Mouse (Mus musculus): Measurements from ENCODE around the gene Aldh3b1. TPM values are rescaled to one million over a fixed set of nuclear protein-coding genes. Genes with fewer than 3 reads are reported as not detected.
A peak's percentile ranks its signal among the peaks of the same experiment; 100 is the strongest.
"Not testable (repeated sequence)": the region's sequence is repeated elsewhere in the genome, so short reads cannot be mapped to it uniquely, and the experiment has no call there.

Gene Aldh3b1
- polyA plus RNA-seq, 1 experiment from 2014 or later, result 1.5 TPM

DNA sequence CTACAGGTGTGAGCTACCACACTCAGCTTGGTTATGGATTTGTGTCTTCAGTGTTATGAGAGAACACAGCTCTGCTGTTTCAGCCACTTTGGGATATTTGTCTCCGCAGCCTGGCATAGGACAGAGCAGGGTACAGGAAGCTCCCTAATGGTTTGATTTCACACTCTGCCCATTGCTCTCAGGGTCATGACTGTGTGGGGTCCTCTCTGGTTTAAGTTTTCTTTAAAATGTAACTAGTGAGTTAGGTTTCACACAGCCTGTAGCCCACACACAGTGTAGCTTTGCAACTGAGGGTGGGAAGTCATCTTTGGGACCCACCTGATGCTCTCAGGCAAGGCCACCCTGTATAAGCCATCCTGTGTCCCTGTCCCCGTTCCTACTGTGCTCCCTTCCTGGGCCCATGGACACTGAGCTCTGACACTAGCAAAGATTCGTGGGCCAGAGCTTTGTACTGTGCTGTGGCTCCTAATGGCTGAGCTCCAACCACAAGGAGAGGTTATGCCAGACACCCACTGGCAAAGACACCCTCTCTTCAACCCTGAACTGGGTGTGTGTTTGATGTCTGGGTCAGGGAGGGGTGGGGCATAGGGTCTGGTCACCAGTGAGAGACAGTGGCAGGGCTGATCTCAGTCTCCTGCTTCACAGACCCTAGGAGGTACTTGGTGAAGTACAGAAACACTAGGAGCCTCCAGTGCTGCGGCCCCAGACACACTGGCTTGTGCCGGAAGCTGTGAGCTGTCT is 27.9 kb upstream of the Aldh3b1 start:
- not testable (repeated sequence) for H3K4me2 ChIP-seq (replicated peaks); H3K9ac ChIP-seq (replicated peaks); ATAC-seq (replicated peaks); H3K27ac ChIP-seq (replicated peaks); H3K4me1 ChIP-seq; H3K36me3 ChIP-seq; H3K9me3 ChIP-seq; H3K27me3 ChIP-seq; H3K4me3 ChIP-seq
- WGBS, result 78% methylated on average over 5 of the region's 5 CpGs

DNA sequence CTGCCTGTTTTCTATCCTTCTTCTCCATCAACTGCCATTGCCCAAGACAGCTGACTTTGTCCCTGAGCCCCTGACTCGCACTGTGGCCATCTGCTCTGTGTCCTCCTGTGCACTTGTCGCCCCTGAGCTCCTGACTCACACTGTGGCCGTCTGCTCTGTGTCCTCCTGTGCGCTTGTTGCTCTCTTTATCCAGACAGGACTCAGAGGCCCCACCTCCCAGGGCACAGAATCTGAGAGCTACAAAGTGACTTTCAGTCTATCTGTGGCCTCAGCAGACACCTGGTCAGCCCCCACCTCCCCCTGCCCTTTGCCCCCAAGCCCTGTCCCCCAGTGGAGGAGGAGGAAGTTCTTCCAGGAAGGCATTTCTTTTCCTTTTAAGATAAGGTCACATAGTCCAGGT is 26.2 kb upstream of the Aldh3b1 start:
- Histone ChIP-seq H3K9me3 (no peaks in the 10 kb centered on the region), H3K4me1 (no peaks in the 10 kb centered on the region; the same call in 1 of the 2 replicates), H3K27me3 (no peaks in the 10 kb centered on the region), H3K4me3 (no peak overlapping the region), H3K4me2 (replicated peaks) (no peak overlapping the region), H3K36me3 (no peaks in the 10 kb centered on the region), H3K27ac (replicated peaks) (no peak overlapping the region), H3K9ac (replicated peaks) (no peak overlapping the region)
- no peak for ATAC-seq (replicated peaks)
- 65% methylated on average over 4 of the region's 4 CpGs for WGBS

DNA sequence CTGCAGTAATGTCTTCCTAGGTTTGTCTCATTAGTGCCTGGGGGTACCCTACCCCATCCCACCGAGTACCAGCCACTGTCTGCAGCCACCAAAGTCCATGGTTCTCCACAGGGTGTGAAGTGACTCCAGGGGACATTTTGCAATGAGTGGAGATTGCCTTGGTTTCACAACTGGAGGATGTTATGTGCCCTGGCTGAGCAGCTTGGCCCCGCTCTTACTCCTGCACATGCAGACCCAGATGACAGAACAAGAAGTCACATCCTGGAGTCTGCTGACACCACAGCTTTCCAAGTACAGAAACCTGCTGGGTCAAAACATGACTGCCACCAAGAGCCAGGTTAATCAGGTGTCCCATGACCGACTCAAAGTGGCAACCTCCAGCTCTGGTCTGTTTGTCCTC is 25.4 kb upstream of the Aldh3b1 start:
- Histone ChIP-seq H3K9me3 (no peaks in the 10 kb centered on the region), H3K36me3 (no peaks in the 10 kb centered on the region), H3K4me3 (no peak overlapping the region), H3K4me2 (replicated peaks) (no peak overlapping the region), H3K9ac (replicated peaks) (no peak overlapping the region), H3K27ac (replicated peaks) (no peak overlapping the region), H3K27me3 (no peaks in the 10 kb centered on the region), H3K4me1 (no peaks in the 10 kb centered on the region; the same call in 1 of the 2 replicates)
- no peak for ATAC-seq (replicated peaks)
- WGBS, result 76% methylated on average over 3 of the region's 3 CpGs

DNA sequence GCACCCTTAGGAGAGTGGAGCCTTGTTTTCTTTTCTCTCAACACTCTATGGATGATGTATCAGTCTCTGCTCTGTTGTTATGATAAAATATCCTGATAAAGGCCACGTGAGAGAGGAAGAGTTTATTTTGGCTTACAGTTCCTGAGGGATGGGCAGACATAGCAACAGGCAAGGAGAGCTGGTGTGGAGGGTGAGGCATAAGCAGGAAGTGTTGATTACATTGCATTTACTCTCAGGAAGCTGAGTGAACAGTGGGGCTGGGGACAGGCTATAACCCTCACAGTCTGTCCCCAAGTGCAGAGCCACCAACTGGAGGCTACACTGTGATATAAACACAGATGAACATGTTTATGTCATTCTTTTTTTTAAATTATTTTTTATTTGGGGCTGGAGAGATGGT is 22.5 kb upstream of the Aldh3b1 start:
- 48% methylated on average over 1 of the region's 1 CpGs for WGBS
- Histone ChIP-seq H3K9me3 (no peaks in the 10 kb centered on the region), H3K36me3 (no peaks in the 10 kb centered on the region), H3K9ac (replicated peaks) (no peak overlapping the region), H3K27ac (replicated peaks) (no peak overlapping the region), H3K4me2 (replicated peaks) (no peak overlapping the region), H3K27me3 (no peaks in the 10 kb centered on the region), H3K4me3 (no peak overlapping the region), H3K4me1 (no peaks in the 10 kb centered on the region)
- no peak for ATAC-seq (replicated peaks)

DNA sequence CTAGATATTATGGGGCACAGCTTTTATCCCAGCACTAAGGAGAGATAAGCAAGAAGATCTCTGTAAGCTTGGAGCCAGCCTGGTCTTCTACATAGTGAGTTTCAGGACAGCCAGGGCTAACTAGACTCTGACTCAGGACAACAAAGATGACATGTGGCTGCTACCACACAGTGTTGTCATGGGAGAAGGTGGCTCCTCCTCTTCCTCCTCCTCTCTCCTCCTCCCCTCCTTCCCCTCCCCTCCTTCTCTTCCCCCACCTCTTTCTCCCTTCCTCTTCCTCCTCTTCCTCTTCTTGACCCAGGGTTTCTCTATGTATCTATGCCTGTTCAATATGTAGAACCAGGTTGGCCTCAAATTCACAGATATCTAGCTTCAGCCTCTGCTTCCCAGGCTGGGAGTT is 21.9 kb upstream of the Aldh3b1 start:
- ATAC-seq (replicated peaks), result no peak

DNA sequence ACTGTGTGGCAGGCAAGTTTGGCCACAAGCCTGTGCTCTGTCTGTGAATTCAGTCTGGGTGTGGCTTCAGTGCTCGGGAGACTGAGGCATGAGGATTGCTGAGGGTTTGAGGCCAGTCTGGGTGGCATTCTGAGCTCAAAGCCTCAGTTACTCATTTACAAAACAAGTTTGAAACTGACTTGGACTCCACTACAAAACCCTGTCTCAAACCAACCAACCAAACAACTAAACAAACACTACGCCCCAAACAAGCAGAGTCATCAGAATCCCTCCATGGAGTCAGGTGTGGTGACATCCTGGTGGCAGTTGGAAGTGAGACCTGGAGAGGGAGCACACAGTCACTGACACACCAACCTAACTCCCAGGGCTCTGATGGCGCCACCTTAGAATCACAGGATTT is 20.7 kb upstream of the Aldh3b1 start:
- Histone ChIP-seq H3K4me1 (no peaks in the 10 kb centered on the region), H3K9ac (replicated peaks) (no peak overlapping the region), H3K4me2 (replicated peaks) (no peak overlapping the region), H3K9me3 (no peaks in the 10 kb centered on the region), H3K4me3 (no peak overlapping the region), H3K27ac (replicated peaks) (no peak overlapping the region), H3K36me3 (no peaks in the 10 kb centered on the region), H3K27me3 (no peaks in the 10 kb centered on the region)
- no peak for ATAC-seq (replicated peaks)
- WGBS, result 79% methylated on average over 3 of the region's 3 CpGs

More for the DNA sequence above, 21.9 kb upstream of the Aldh3b1 start:
- Histone ChIP-seq H3K9me3 (no peaks in the 10 kb centered on the region), H3K27me3 (no peaks in the 10 kb centered on the region), H3K4me1 (no peaks in the 10 kb centered on the region), H3K27ac (replicated peaks) (no peak overlapping the region), H3K9ac (replicated peaks) (no peak overlapping the region), H3K36me3 (no peaks in the 10 kb centered on the region), H3K4me3 (no peak overlapping the region), H3K4me2 (replicated peaks) (no peak overlapping the region)

DNA sequence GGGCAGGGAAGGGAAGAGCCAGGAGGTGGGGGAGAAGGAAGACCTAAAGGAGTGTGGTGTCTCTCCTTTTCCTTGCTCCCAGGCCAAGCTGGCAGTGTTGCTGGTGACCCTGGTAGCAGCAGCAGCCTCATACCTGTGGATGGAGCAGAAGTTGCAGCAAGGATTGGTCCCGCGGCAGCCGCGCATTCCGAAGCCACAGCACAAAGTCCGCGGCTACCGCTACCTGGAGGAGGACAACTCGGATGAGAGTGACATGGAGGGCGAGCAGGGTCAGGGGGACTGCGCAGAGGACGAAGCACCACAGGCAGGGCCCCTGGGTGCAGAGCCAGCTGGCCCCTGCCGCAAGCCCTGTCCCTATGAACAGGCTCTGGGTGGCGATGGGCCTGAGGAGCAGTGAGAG is 18.9 kb upstream of the Aldh3b1 start:
- 76% methylated on average over 14 of the region's 14 CpGs for WGBS

DNA sequence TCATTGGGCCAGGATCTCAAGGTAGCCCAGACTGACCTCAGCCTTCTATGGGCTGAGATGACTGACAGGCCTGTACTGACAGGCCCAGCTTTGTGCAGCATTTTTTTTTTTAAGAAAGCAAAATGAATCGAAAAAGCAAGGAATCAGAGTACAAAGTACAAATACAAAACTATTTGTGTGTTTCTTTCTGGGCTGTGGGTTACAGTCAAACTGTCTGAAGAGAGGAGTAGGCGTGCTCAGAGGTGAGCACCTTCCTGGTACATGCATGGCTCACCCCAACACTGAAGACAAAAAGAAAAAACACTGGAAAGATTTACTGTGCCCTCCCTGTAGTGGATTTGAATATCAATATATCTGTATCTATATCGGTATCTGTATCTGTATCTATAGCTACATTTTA is 18.2 kb upstream of the Aldh3b1 start:
- Histone ChIP-seq H3K4me2 (replicated peaks) (no peak overlapping the region), H3K9ac (replicated peaks) (no peak overlapping the region), H3K9me3 (no peaks in the 10 kb centered on the region), H3K4me3 (no peak overlapping the region), H3K4me1 (0 out of 2 replicates have a peak, but pooled peaks cover 4% of the 10 kb centered on the region), H3K36me3 (no peaks in the 10 kb centered on the region), H3K27ac (replicated peaks) (no peak overlapping the region), H3K27me3 (0 out of 2 replicates have a peak, but pooled peaks cover 3% of the 10 kb centered on the region)
- WGBS, result 77% methylated on average over 3 of the region's 3 CpGs
- no peak for ATAC-seq (replicated peaks)

More for the DNA sequence above, 18.9 kb upstream of the Aldh3b1 start:
- Histone ChIP-seq H3K36me3 (no peaks in the 10 kb centered on the region), H3K4me2 (replicated peaks) (no peak overlapping the region), H3K4me3 (no peak overlapping the region), H3K27me3 (no peaks in the 10 kb centered on the region), H3K27ac (replicated peaks) (no peak overlapping the region), H3K9ac (replicated peaks) (no peak overlapping the region; the same call in 1 of the 2 replicates), H3K9me3 (no peaks in the 10 kb centered on the region), H3K4me1 (0 out of 2 replicates have a peak, but pooled peaks cover under 1% of the 10 kb centered on the region)
- ATAC-seq (replicated peaks), result no peak

DNA sequence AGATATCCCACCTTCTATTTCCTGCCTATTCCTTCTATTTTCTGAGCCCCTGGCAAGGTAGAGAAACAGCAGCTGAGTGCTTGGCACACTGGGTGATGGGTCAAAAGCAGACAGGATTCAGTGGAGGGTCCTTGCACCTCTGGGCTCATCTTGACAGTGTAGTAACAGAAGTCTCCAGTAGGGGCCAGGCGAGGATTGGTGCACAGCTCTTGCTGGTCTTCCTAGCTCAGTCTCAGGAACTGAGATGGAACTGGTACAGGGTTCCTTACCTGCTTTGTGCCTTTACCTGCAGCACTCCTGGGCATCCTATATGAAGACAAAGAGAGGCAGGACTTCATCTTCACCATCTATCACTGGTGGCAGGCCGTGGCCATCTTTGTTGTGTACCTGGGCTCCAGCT is 17.1 kb upstream of the Aldh3b1 start:
- 0 out of 2 replicates have a peak, but pooled peaks cover 4% of the 10 kb centered on the region for H3K4me1 ChIP-seq
- H3K36me3 ChIP-seq, result no peaks in the 10 kb centered on the region
- peak; percentile 68; the same call in 1 of the 2 replicates for ATAC-seq (replicated peaks)
- 12% methylated on average over 2 of the region's 2 CpGs for WGBS
- no peak overlapping the region for H3K4me2 ChIP-seq (replicated peaks)
- no peak overlapping the region for H3K9ac ChIP-seq (replicated peaks)
- H3K9me3 ChIP-seq, result no peaks in the 10 kb centered on the region
- H3K27me3 ChIP-seq, result 0 out of 2 replicates have a peak, but pooled peaks cover 3% of the 10 kb centered on the region
- H3K27ac ChIP-seq (replicated peaks), result no peak overlapping the region
- H3K4me3 ChIP-seq, result no peak overlapping the region

DNA sequence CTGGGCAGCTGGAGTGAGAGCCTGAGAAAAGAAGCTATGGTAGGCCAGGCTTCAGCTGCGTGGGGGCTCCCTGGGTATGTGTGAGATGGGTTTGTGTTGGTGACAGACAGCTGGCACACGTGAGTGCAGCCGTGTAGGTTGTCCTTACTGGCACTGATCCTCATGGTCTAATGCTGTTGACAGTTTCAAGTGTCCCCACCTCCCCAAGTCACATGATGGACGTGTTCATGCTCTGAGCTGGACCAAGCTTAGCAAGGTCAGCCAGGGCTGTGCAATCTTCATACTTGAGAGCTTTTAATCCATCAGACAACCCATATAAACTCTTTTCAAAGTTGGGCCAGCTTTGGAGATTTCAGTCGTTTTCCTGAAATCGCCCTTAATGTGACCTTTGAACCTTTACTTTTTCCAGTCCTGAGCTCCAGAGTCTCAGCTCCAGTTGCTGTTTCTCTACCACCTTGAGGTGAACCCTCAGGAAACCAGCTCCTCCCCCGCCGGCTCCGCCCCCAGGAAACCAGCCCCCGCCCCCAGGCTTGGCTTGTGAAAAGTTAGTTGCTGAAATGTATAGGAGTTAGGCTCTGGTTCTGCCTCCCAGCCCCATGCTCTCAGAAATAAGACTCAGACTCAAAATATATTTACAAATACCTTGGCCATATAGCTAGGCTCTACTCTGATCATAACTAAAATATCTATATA is 16.4 kb upstream of the Aldh3b1 start:
- H3K9ac ChIP-seq (replicated peaks), result no peak overlapping the region
- H3K27ac ChIP-seq (replicated peaks), result no peak overlapping the region
- no peak overlapping the region for H3K4me2 ChIP-seq (replicated peaks)
- 0 out of 2 replicates have a peak, but pooled peaks cover 3% of the 10 kb centered on the region for H3K27me3 ChIP-seq
- no peaks in the 10 kb centered on the region for H3K36me3 ChIP-seq
- WGBS, result 40% methylated on average over 10 of the region's 10 CpGs
- no peak overlapping the region for H3K4me3 ChIP-seq
- 0 out of 2 replicates have a peak, but pooled peaks cover 4% of the 10 kb centered on the region for H3K4me1 ChIP-seq
- ATAC-seq (replicated peaks), result no peak
- H3K9me3 ChIP-seq, result no peaks in the 10 kb centered on the region

DNA sequence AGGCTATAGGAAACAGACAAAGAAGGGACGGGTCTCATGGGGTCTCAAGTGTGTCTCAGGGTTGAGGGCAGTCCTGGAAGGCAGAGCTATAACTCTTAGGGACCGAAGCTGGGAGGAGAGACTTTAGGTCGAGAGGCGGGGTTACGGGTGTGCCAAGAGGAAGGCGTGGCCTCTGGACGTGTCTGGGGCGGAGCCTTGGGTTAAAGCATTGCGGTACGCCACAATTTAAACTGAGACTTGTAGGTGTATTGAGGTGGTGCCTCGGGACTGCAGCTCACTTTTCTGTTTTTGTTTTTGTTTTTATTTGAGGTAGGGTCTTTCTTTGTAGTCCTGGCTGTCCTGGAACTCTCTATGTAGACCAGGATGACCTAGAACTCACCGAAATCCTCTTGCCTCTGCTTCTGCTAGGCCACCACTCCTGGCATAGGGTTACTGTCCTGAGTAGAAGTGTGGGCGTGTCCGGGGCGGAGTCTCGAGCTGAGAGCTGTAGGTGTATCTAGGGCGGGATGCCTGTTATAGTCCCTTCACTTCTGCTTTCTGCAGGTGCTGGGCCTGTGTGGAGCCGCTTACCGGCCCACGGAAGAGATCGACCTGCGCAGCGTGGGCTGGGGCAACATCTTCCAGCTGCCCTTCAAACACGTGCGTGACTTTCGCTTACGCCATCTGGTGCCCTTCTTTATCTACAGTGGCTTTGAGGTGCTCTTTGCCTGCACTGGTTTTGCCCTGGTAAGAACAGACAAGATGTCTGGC is 13.6 kb upstream of the Aldh3b1 start:
- no peak overlapping the region for H3K4me2 ChIP-seq (replicated peaks)
- WGBS, result 30% methylated on average over 27 of the region's 27 CpGs

DNA sequence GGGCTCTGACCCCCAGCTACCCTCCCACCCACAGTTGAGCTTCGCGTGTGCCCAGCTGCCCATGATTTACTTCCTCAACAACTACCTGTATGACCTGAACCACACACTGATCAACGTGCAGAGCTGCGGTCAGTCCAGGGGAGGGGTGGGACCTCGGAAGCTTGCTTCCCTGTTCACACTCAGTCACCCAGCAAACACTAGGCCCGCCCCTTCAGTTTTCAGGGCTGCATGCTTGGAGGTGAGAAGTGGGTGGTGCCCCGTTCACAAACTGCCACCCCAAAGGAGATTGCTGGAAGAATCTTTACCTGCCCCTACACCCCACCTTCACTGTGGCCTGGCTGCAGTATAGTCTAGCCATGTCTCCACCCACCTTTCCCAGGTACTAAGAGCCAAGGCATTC is 12.7 kb upstream of the Aldh3b1 start:
- ATAC-seq (replicated peaks), result no peak
- no peaks in the 10 kb centered on the region for H3K9me3 ChIP-seq
- 90% methylated on average over 7 of the region's 7 CpGs for WGBS
- no peak overlapping the region for H3K4me3 ChIP-seq
- no peaks in the 10 kb centered on the region for H3K36me3 ChIP-seq
- no peak overlapping the region for H3K4me2 ChIP-seq (replicated peaks)
- 0 out of 2 replicates have a peak, but pooled peaks cover 3% of the 10 kb centered on the region for H3K27me3 ChIP-seq
- H3K9ac ChIP-seq (replicated peaks), result no peak overlapping the region
- H3K27ac ChIP-seq (replicated peaks), result no peak overlapping the region
- 0 out of 2 replicates have a peak, but pooled peaks cover 4% of the 10 kb centered on the region for H3K4me1 ChIP-seq

More for the DNA sequence above, 13.6 kb upstream of the Aldh3b1 start:
- 0 out of 2 replicates have a peak, but pooled peaks cover 3% of the 10 kb centered on the region for H3K27me3 ChIP-seq
- ATAC-seq (replicated peaks), result no peak
- H3K9ac ChIP-seq (replicated peaks), result no peak overlapping the region
- no peak overlapping the region for H3K4me3 ChIP-seq
- H3K4me1 ChIP-seq, result 0 out of 2 replicates have a peak, but pooled peaks cover 4% of the 10 kb centered on the region
- H3K27ac ChIP-seq (replicated peaks), result no peak overlapping the region
- H3K36me3 ChIP-seq, result no peaks in the 10 kb centered on the region
- no peaks in the 10 kb centered on the region for H3K9me3 ChIP-seq
